Mouse (Mus musculus): Measurements from ENCODE around the gene Usp46. TPM values are rescaled to one million over a fixed set of nuclear protein-coding genes. Genes with fewer than 3 reads are reported as not detected.

Usp46 gene
- total and polyA plus RNA-seq, 3 experiments: 14.5 to 23.6 TPM; not detected in 1

DNA sequence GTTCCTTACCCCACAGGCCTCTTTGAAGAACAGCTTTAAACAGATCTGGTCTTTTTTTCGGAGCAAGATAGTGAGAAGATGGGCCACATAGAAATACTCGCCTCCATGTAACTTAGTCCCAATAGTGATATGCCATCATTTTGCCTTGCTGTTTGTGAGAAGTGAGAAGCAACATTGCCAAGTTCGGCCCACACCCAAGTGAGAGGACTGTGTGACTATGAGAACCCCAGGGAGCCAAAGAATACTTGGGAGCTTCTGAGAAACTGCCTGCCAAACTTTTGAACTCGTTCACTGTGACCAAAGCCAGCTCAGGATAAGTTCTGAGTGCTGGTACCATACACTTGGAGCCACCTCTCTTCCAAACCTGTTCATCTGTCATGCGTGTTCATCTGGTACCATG is 110.1 kb downstream of the Usp46 start:
- Histone ChIP-seq H3K79me2 (ENCODE audit: control insufficient read depth, insufficient read depth, low read length, poor library complexity) (no peaks in the 10 kb centered on the region), H3K27ac (ENCODE audit: control insufficient read depth, low read depth, low read length) (no peak overlapping the region), H3K9ac (ENCODE audit: control insufficient read depth, low read depth, low read length, poor library complexity, severe bottlenecking) (no peak overlapping the region), H3K36me3 (ENCODE audit: control insufficient read depth in 1 of 2, insufficient read depth in 2 of 2, low read length in 2 of 2) (no peaks in the 10 kb centered on the region), H3K4me3 (ENCODE audit: control insufficient read depth in 1 of 2, insufficient read depth in 1 of 2, low read depth in 2 of 2, low read length in 2 of 2) (no peak overlapping the region), H3K4me1 (ENCODE audit: control insufficient read depth in 1 of 2, insufficient read depth in 2 of 2, low read length in 2 of 2) (no peaks in the 10 kb centered on the region), H3K9me3 (replicated peaks; ENCODE audit: insufficient read depth, low read length) (no peaks in the 10 kb centered on the region), H3K27me3 (ENCODE audit: control insufficient read depth in 1 of 2, insufficient read depth in 2 of 2, low read length in 2 of 2) (peaks cover 3 to 5% of the 10 kb centered on the region in 2 experiments; a peak in 3 of 4 replicates)
- no peak for TF ChIP-seq TCF12 (IDR thresholded peaks at IDR 0.05; ENCODE audit: low read depth, low read length)
- no peak for TF ChIP-seq ZKSCAN1 (IDR thresholded peaks at IDR 0.05; ENCODE audit: low read depth, low read length)
- no peak for TF ChIP-seq CTCF (IDR thresholded peaks at IDR 0.05 in 2 of 3, conservative IDR thresholded peaks at IDR 0.05 in 1 of 3; ENCODE audit: control insufficient read depth in 1 of 3, insufficient read depth in 1 of 3, low read depth in 2 of 3, low read length in 3 of 3, poor library complexity in 1 of 3, severe bottlenecking in 1 of 3)
- no peak for TF ChIP-seq SIN3A (IDR thresholded peaks at IDR 0.05; ENCODE audit: low read length)
- TF ChIP-seq BHLHE40 (IDR thresholded peaks at IDR 0.05; ENCODE audit: borderline replicate concordance, low read depth, low read length): no peak
- no peak for TF ChIP-seq E2F4 (IDR thresholded peaks at IDR 0.05; ENCODE audit: borderline replicate concordance, low read depth, low read length)
- DNase-seq (ENCODE audit: low read depth, low spot score): no peak

DNA sequence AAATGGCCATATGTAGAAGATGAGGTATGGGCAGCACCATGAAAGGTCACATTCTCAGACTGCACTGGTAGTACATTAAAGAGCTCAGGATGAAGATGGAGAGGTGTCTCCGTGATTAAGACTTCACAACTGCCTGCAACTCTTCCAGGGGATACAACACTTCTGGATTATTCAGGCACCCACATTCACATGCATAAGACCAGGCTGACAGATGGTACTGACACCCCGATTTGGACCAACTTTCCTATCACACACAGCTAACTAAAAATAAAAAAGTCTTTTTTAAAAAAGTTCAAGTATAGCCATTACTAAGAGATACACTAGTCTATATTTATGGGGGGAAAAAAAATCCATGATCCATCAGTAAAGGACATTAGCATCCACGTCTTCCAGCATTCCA is 112.5 kb downstream of the Usp46 start:
- TF ChIP-seq TAL1 (IDR thresholded peaks at IDR 0.05; ENCODE audit: low read length) (no peak), UBTF (IDR thresholded peaks at IDR 0.05; ENCODE audit: borderline replicate concordance, insufficient read depth, low read depth, low read length) (no peak), ETS1 (IDR thresholded peaks at IDR 0.05; ENCODE audit: low read depth, low read length) (no peak), GATA1 (IDR thresholded peaks at IDR 0.05; ENCODE audit: low read depth, low read length) (no peak), MEF2A (IDR thresholded peaks at IDR 0.05; ENCODE audit: extremely low read depth, insufficient replicate concordance, low read depth, low read length, poor library complexity, severe bottlenecking) (no peak), RAD21 (IDR thresholded peaks at IDR 0.05; ENCODE audit: low read depth, low read length) (no peak), NELFE (IDR thresholded peaks at IDR 0.05; ENCODE audit: low read depth, low read length) (no peak), MAX (IDR thresholded peaks at IDR 0.05; ENCODE audit: low read length) (no peak)
- no peaks in the 10 kb centered on the region for H3K79me2 ChIP-seq (ENCODE audit: control insufficient read depth, insufficient read depth, low read length, poor library complexity)

DNA sequence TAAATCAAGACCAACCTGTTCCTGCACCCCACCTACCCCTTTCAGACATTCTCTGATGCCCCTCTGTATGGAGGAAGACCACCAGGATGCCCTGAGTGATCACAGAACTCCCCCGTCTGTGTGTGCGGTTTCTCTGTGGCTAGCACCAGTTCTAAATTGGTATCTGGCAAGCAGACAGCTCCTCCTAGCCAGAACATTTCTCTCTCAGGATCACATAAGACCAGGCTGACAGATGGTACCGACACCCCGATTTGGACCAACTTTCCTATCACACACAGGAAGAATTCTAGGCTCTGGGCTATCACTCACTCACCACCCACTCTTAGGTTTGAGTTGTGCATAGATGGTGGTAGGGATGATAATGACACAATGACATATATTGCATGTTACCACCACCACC is 113.2 kb downstream of the Usp46 start:
- Histone ChIP-seq H3K36me3 (ENCODE audit: control insufficient read depth in 1 of 2, insufficient read depth in 2 of 2, low read length in 2 of 2) (no peaks in the 10 kb centered on the region), H3K4me3 (ENCODE audit: control insufficient read depth in 1 of 2, insufficient read depth in 1 of 2, low read depth in 2 of 2, low read length in 2 of 2) (no peak overlapping the region), H3K27me3 (ENCODE audit: control insufficient read depth in 1 of 2, insufficient read depth in 2 of 2, low read length in 2 of 2) (peaks cover 3 to 5% of the 10 kb centered on the region in 2 experiments; a peak in 3 of 4 replicates), H3K9me3 (replicated peaks; ENCODE audit: insufficient read depth, low read length) (no peaks in the 10 kb centered on the region), H3K27ac (ENCODE audit: control insufficient read depth, low read depth, low read length) (no peak overlapping the region), H3K9ac (ENCODE audit: control insufficient read depth, low read depth, low read length, poor library complexity, severe bottlenecking) (no peak overlapping the region), H3K4me1 (ENCODE audit: control insufficient read depth in 1 of 2, insufficient read depth in 2 of 2, low read length in 2 of 2) (no peaks in the 10 kb centered on the region), H3K79me2 (ENCODE audit: control insufficient read depth, insufficient read depth, low read length, poor library complexity) (no peaks in the 10 kb centered on the region)
- no peak for DNase-seq (ENCODE audit: low read depth, low spot score)
- TF ChIP-seq GABPA (IDR thresholded peaks at IDR 0.05; ENCODE audit: low read depth, low read length) (no peak), BHLHE40 (IDR thresholded peaks at IDR 0.05; ENCODE audit: borderline replicate concordance, low read depth, low read length) (no peak), POLR2AphosphoS5 (IDR thresholded peaks at IDR 0.05; ENCODE audit: borderline replicate concordance, low read depth, low read length) (no peak), RAD21 (IDR thresholded peaks at IDR 0.05; ENCODE audit: low read depth, low read length) (no peak), ELF1 (IDR thresholded peaks at IDR 0.05; ENCODE audit: low read depth, low read length) (no peak), ZC3H11A (IDR thresholded peaks at IDR 0.05; ENCODE audit: low read depth, low read length) (no peak), SIN3A (IDR thresholded peaks at IDR 0.05; ENCODE audit: low read length) (no peak), MAX (IDR thresholded peaks at IDR 0.05; ENCODE audit: low read length) (no peak), NELFE (IDR thresholded peaks at IDR 0.05; ENCODE audit: low read depth, low read length) (no peak), MAZ (IDR thresholded peaks at IDR 0.05; ENCODE audit: low read depth, low read length) (no peak), RCOR1 (IDR thresholded peaks at IDR 0.05; ENCODE audit: low read depth, low read length) (no peak), MAFK (IDR thresholded peaks at IDR 0.05; ENCODE audit: borderline replicate concordance, low read depth, low read length) (no peak), HCFC1 (IDR thresholded peaks at IDR 0.05; ENCODE audit: low read depth, low read length) (no peak)

More for the DNA sequence above, 112.5 kb downstream of the Usp46 start:
- H3K9ac ChIP-seq (ENCODE audit: control insufficient read depth, low read depth, low read length, poor library complexity, severe bottlenecking): no peak overlapping the region
- H3K9me3 ChIP-seq (replicated peaks; ENCODE audit: insufficient read depth, low read length): no peaks in the 10 kb centered on the region
- DNase-seq (ENCODE audit: low read depth, low spot score): no peak
- no peak overlapping the region for H3K27ac ChIP-seq (ENCODE audit: control insufficient read depth, low read depth, low read length)
- no peaks in the 10 kb centered on the region for H3K36me3 ChIP-seq (ENCODE audit: control insufficient read depth in 1 of 2, insufficient read depth in 2 of 2, low read length in 2 of 2)
- H3K4me3 ChIP-seq (ENCODE audit: control insufficient read depth in 1 of 2, insufficient read depth in 1 of 2, low read depth in 2 of 2, low read length in 2 of 2): no peak overlapping the region
- H3K27me3 ChIP-seq (ENCODE audit: control insufficient read depth in 1 of 2, insufficient read depth in 2 of 2, low read length in 2 of 2): peaks cover 3 to 5% of the 10 kb centered on the region in 2 experiments; a peak in 3 of 4 replicates
- no peaks in the 10 kb centered on the region for H3K4me1 ChIP-seq (ENCODE audit: control insufficient read depth in 1 of 2, insufficient read depth in 2 of 2, low read length in 2 of 2)

Measured in MEL (cell line).